Mouse (Mus musculus): ENCODE data around the gene Rhox4c. TPM values are rescaled to one million over a fixed set of nuclear protein-coding genes. Genes with fewer than 3 reads are reported as not detected.
"Not testable (repeated sequence)": the region's sequence is repeated elsewhere in the genome, so short reads cannot be mapped to it uniquely, and the experiment has no call there.

Rhox4c gene
- polyA plus RNA-seq (2021): not detected

DNA sequence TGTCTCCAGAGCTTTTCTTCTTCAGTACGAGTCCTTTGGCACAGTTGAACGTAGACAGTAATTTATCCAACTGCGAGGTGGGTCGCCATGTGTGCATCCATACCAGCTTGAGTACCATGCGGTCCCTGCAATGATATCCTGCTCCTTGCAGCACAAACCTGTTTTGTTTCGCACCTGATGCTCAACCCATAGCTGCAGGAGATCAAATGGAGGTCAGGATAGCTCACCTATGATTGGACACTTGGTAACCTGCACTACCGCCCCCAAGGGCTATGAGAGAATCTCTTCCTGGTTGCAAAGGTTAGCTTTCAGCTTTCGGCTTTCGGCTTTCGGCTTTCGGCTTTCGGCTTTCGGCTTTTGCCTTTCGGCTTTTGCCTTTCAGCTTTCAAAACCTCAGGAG, at the start of gene Rhox4c:
TSS of gene Rhox4c (plus strand) at position 301 of the 400 bp plus-strand sequence.
- H3K27me3 ChIP-seq; DNase-seq (ENCODE audit: low read depth, low spot score); CTCF ChIA-PET; in situ Hi-C loops (cut with MboI; ENCODE audit: low pct_unique_long_range_greater_than_20kb); POLR2A ChIA-PET; ATAC-seq: not testable (repeated sequence)

DNA sequence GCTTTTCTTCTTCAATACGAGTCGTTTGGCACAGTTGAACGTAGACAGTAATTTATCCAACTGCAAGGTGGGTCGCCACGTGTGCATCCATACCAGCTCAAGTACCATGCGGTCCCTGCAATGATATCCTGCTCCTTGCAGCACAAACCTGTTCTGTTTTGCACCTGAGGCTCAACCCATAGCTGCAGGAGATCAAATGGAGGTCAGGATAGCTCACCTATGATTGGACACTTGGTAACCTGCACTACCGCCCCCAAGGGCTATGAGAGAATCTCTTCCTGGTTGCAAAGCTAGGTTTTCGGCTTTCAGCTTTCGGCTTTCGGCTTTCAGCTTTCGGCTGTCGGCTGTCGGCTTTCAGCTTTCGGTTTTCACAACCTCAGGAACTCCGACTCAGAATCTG, 47.9 kb upstream of the Rhox4c start, which contains the start of gene Rhox4b:
TSS of gene Rhox4b (plus strand) at position 301 of the 400 bp plus-strand sequence.
- POLR2A ChIA-PET; DNase-seq (ENCODE audit: low read depth, low spot score); ATAC-seq; in situ Hi-C loops (cut with MboI; ENCODE audit: low pct_unique_long_range_greater_than_20kb); H3K27me3 ChIP-seq; CTCF ChIA-PET: not testable (repeated sequence)

DNA sequence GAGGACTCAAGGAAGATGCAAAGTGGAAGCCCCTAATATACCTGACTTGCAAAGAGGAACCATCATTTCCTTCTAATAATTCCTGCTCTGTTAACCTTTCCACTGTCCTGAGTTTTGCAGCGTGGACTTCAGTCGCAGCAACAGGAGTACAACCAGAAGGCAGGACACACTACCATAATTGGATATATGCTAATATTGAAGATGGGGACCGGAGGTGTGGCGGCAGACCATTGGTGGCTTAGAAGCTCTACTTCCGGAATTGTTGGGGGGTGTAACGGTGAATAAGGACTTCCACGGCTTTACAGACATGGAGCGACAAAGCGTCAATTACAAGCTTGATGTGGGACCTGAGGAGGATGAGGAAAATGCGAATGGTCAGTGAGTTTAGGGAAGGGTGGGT, 26.8 kb upstream of the Rhox4c start, which contains the start of gene Rhox2c:
TSS of gene Rhox2c (plus strand) at position 301 of the 400 bp plus-strand sequence.
- DNase-seq (ENCODE audit: low read depth, low spot score); CTCF ChIA-PET; POLR2A ChIA-PET; ATAC-seq; in situ Hi-C loops (cut with MboI; ENCODE audit: low pct_unique_long_range_greater_than_20kb); H3K27me3 ChIP-seq: not testable (repeated sequence)

DNA sequence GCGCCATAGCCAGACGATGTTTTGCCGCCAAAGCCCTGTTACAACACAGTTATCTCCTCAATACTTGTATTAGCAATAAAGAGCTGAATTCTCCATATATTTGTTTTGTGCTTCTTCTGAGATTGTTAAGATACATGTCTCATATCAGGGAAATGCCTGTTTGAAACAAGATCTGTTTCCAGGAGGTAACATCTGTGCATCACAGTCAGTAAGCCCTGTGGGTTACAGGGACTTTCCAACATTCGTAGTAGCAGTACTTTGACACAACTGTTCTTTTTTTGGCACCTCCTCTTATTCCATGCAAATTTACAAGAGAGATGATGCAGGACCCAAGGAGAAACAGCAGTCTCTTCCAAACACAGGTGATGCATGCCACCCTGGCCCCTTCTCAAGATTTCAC, 21.9 kb upstream of the Rhox4c start, which contains the start of gene Rhox3c:
TSS of gene Rhox3c (plus strand) at position 301 of the 400 bp plus-strand sequence.
- in situ Hi-C loops (cut with MboI; ENCODE audit: low pct_unique_long_range_greater_than_20kb); ATAC-seq; H3K27me3 ChIP-seq; CTCF ChIA-PET; POLR2A ChIA-PET; DNase-seq (ENCODE audit: low read depth, low spot score): not testable (repeated sequence)

DNA sequence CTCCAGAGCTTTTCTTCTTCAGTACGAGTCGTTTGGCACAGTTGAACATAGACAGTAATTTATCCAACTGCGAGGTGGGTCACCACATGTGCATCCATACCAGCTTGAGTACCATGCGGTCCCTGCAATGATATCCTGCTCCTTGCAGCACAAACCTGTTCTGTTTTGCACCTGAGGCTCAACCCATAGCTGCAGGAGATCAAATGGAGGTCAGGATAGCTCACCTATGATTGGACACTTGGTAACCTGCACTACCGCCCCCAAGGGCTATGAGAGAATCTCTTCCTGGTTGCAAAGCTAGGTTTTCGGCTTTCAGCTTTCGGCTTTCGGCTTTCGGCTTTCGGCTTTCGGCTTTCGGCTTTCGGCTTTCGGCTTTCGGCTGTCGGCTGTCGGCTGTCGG, 33.9 kb downstream of the Rhox4c start, which contains the start of gene Rhox4d:
TSS of gene Rhox4d (plus strand) at position 301 of the 400 bp plus-strand sequence.
- POLR2A ChIA-PET; CTCF ChIA-PET; ATAC-seq; in situ Hi-C loops (cut with MboI; ENCODE audit: low pct_unique_long_range_greater_than_20kb); H3K27me3 ChIP-seq; DNase-seq (ENCODE audit: low read depth, low spot score): not testable (repeated sequence)

DNA sequence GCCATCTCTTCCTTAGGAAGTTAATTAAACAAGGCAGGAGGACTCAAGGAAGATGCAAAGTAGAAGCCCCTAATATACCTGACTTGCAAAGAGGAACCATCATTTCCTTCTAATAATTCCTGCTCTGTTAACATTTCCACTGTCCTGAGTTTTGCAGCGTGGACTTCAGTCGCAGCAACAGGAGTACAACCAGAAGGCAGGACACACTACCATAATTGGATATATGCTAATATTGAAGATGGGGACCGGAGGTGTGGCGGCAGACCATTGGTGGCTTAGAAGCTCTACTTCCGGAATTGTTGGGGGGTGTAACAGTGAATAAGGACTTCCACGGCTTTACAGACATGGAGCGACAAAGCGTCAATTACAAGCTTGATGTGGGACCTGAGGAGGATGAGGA, 50.0 kb downstream of the Rhox4c start, which contains the start of gene Rhox2e:
TSS of gene Rhox2e (plus strand) at position 301 of the 400 bp plus-strand sequence.
- DNase-seq (ENCODE audit: low read depth, low spot score); H3K27me3 ChIP-seq; ATAC-seq; CTCF ChIA-PET; in situ Hi-C loops (cut with MboI; ENCODE audit: low pct_unique_long_range_greater_than_20kb); POLR2A ChIA-PET: not testable (repeated sequence)

Other genes starting within 250 kb of the Rhox4c start
- gene Rhox2a, start 235.4 kb upstream of the Rhox4c start, polyA plus RNA-seq (2021): not detected
- gene Rhox3a, start 230.4 kb upstream of the Rhox4c start, polyA plus RNA-seq (2021): not detected
- gene Rhox4a, start 215.0 kb upstream of the Rhox4c start, polyA plus RNA-seq (2021): not detected
- not detected for gene Rhox3a2, start 100.3 kb upstream of the Rhox4c start, polyA plus RNA-seq (2021)
- not detected for gene Rhox4a2, start 89.5 kb upstream of the Rhox4c start, polyA plus RNA-seq (2021)
- gene Rhox2b, start 68.3 kb upstream of the Rhox4c start, polyA plus RNA-seq (2021): not detected
- not detected for gene Rhox4b, start 47.8 kb upstream of the Rhox4c start, polyA plus RNA-seq (2021)
- not detected for gene Rhox2c, start 26.7 kb upstream of the Rhox4c start, polyA plus RNA-seq (2021)
- gene Rhox3c, start 21.8 kb upstream of the Rhox4c start, polyA plus RNA-seq (2021): not detected
- gene Rhox2d, start 13.1 kb downstream of the Rhox4c start, polyA plus RNA-seq (2021): not detected
- not detected for gene Rhox4d, start 34.0 kb downstream of the Rhox4c start, polyA plus RNA-seq (2021)
- gene Rhox2e, start 50.1 kb downstream of the Rhox4c start, polyA plus RNA-seq (2021): not detected
- not detected for gene Rhox3e, start 61.7 kb downstream of the Rhox4c start, polyA plus RNA-seq (2021)
- not detected for gene Rhox4e, start 77.1 kb downstream of the Rhox4c start, polyA plus RNA-seq (2021)
- gene Rhox2f, start 91.1 kb downstream of the Rhox4c start, polyA plus RNA-seq (2021): not detected
- gene Rhox3f, start 100.7 kb downstream of the Rhox4c start, polyA plus RNA-seq (2021): not detected
- gene Rhox4f, start 127.4 kb downstream of the Rhox4c start, polyA plus RNA-seq (2021): not detected
- not detected for gene Rhox3g, start 148.3 kb downstream of the Rhox4c start, polyA plus RNA-seq (2021)
- gene Rhox2g, start 163.1 kb downstream of the Rhox4c start, polyA plus RNA-seq (2021): not detected
- gene Rhox4g, start 171.0 kb downstream of the Rhox4c start, polyA plus RNA-seq (2021): not detected
- not detected for gene Rhox3h, start 188.4 kb downstream of the Rhox4c start, polyA plus RNA-seq (2021)
- not detected for gene Rhox2h, start 192.9 kb downstream of the Rhox4c start, polyA plus RNA-seq (2021)

Measured in Patski (cell line).